Mouse (Mus musculus) urinary bladder, postnatal 4 days (tissue): ENCODE results near the gene Gemin7.

Experiments used
- DNase-seq, 2 experiments: peaks; one replicate each; pipeline ENCODE4 v3.0.0; 2021 to 2022; ENCODE audit warnings: low spot score in 2 of 2

Gene Gemin7

DNA sequence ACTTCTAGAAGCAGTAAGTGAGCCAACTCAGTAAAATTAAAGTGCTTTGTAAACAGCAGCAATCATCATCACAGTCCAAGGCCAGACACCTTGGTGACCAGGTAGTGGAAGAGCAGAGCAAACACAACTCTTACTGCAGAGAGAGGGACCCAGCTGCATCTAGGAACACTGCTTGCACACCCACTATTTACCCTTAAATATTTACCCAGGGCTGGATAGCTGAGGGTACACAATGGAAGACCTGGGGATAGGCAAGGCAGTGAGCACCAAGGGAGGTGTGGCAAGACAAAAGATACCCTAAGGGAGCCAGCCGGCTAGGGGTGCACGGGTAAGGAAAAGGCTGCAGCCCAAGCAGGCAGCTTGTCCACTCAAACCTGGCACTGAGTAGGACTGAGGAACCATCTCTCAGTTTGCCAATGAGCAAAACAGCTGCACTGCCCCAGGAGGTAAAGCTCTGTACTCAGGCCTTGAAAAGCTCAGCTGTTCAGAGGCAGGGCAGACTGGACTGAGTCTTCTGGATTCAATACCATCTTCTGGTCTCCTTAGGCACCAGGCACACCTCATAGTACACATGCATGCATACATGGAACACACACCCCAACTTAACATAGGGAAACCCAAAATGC lies 29.9 kb downstream of the Gemin7 start:
- no peak for DNase-seq

DNA sequence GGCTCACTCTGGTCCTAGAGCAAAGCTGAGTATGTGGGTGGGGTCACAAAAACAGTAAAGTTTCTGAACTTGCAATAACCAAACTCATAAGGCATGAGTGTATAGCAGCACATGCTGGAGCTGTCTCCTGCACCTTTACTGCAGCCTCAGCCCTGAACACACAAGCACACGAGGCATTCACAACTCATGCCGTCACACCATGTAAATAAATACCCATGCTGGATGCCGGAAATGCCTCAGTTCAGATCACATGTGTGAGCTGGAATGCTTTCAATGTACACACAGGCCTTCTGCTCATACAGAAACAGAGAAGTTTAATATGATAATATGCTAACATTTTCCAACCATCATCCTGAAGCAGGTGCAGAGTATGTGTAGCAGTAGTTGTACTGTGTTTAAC lies 31.4 kb downstream of the Gemin7 start:
- no peak for DNase-seq

- DNase-seq = peak in 1 of 2 experiments; percentile 17
Measured at GRCm38 (mm10) chr7:19543584-19543983, 33.8 kb downstream of the Gemin7 start.

DNA sequence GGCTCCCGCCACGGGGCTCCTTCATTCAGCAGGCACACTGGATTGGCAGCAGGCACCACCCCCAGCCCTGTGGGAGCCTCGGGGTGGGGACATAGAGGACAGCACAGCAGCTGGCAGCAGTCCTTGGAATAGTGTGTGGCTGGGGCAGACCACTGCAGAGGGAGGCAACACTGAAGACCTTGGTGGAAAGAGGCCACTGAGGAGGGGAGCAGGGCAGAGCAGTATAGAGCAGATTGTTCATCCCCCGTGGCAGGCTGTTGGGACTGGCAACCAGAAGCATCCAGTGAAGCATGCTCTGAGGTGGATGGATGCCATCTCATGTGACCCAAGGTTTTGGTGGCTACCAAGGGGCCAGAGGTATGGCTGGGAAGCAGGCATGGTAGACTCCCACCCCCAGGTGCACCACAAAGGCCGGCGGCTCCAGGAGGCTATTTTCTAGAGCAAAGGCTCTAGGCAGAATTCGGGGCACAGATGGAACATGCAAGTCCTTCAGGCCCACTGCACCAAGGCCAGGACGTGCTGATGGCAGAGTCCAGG lies 35.2 kb downstream of the Gemin7 start:
- DNase-seq = peak in 1 of 2 experiments; percentile 22

DNA sequence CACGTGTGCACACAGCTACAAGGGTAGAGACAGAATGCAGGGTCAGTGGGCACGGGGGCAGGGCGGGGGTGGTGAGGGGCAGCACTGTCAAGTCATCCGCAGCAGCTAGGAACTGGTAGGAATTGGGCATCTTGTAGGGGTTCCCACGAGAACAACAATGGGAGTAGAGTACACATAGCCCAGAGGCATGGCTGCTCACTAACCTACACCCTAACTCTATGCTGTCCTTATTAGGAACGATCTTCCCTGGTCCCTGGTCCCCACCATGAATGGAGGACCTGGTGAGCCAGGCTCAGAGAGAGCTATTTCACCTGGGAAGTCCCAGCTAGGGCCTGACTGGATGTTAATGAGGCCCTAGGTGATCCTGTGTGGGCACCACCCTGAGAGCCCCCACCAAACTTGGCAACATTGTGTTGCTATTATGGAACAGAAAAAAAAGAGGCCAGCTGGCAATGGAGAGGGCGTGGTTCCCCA lies 35.7 kb downstream of the Gemin7 start:
- no peak for DNase-seq

DNA sequence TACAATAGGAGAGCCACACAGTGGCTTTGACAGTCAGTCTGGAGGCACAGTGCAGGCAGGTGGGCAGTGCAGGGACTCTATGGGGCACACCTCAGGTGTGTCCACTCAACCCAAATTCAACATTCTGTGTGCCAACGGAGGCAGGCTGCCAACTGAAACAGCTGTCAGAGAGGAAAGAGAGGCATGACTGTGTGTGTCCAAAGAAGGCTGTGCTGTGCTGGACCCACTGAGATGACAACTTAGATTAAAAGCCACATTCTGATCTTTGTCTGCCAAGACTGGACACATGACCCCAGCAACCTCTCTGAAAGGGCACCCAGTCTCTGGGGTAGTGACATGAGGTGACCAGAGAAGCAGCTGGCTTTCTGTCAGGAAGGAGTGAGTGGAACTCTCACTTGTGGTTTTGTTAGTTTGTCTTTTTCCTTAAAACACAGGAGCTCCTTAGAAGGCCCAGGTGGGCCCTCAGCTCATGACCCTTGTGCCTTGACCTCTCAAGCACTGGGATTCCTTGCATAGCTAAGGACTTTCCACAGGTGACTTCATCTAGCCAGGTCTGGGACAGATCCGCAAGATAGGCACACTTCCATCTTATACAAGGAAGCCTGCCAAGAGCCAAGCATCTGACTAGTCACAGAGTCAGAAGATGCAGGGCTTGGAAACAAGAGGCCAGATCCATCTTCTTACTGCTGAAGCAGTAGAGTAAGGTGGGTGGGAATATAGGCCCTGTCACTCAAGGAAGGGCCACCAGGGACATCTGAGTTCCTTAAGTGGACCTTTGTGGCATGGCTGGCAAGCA lies 36.4 kb downstream of the Gemin7 start:
- no peak for DNase-seq

- DNase-seq = no peak
Measured at GRCm38 (mm10) chr7:19534676-19535075, 42.7 kb downstream of the Gemin7 start.

DNA sequence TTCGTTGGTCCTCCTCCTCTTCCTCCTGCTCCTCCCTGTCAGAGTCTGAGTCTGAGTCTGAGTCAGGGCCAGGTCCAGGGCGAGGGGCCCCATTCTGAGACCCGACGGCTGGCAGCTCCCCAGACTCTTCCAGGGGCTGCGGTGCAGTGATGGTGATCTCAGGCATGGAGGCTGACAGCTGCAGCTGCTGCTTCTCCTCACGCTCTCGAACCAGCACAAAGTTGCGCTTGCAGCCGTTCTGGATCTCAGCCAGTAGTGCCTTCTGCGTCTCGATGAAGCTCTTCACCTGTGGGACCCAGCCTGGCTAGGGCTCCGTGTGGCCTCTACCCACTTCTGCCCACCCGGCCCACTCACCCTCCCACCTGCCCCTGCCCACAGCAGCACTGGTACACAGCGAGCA lies 45.2 kb downstream of the Gemin7 start:
- DNase-seq = no peak

DNA sequence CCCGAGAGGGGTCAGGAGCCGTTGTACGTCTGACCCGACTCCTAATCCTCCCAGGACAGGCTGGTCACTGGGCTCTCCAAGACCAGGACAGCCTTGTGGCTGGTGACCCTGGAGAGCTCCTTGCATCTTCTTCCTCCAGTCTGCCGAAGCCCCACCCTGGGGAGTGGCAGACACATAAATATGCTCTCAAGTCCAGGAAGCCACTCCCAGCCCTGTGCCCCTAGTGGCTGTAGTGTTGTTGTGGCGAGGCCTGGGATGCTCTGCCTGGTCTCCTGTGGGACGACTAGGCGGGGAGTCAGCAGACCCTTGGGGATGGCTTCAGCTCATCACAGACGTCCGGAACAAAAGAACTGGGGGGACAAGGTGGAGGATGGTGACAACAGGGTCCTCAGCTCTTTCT lies 46.3 kb downstream of the Gemin7 start:
- DNase-seq = no peak

DNA sequence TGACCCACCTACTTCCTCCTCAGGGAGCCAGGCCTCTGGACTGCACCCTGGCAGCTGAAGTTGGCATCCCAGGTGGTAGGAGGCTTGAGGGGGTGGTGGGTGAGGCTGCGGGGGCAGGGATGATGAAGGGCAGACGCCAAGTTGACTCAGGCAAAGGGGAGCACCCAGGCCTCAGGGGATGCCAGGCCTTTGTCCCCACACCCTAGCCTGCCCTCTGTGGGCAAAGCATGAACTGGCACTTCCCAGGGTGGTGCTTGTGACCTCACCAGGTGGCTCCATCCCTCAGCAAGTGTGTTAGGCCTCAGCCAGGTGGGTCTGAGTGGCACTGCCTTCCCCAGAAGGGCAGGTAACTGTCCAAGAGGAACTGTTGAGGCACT lies 52.3 kb downstream of the Gemin7 start:
- no peak for DNase-seq

DNA sequence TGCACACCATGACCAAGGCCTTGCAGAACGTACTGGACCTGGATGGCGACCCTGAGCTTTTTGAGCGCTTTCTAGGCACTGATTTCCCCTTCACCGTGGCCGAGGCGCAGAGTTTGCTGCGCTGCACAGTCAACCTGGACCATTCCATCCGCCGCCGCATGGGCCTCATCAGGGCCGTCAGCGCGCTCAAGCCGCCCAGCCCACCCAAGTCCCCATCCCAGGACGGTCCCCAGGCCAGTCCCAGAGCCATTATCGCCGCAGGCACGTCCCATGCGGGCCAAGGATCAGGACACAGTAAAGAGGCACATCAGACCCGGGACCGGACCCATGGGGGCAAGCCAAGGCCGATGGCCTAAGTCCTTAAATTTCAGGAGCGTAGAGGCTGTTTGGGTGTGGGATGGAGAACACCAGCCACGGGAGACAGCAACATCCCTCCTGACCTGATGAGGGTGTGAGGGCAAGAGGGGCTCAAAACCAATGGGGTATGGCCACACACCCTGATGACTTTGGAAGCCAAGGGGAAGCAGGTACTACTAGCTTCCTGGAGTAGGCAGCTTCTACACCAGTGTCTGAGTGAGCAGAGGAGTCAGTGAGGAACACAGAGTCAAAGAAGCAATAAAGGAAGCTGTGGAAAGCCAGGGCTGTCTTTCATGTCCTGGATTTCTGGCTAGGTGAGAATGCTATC lies 52.8 kb downstream of the Gemin7 start:
- no peak for DNase-seq

GRCm38 (mm10) chr7:19523757-19524419 lies 53.5 kb downstream of the Gemin7 start:
- DNase-seq = peak in 1 of 2 experiments; percentile 48

- DNase-seq = no peak
Measured at GRCm38 (mm10) chr7:19523017-19523756, 54.2 kb downstream of the Gemin7 start.

GRCm38 (mm10) chr7:19520032-19520431 lies 57.4 kb downstream of the Gemin7 start:
- no peak for DNase-seq

- no peak for DNase-seq
Measured at GRCm38 (mm10) chr7:19517652-19518365, 59.6 kb downstream of the Gemin7 start, which contains the start of gene Nkpd1. TSS of gene Nkpd1 (plus strand) at chr7:19517838.
